Mouse (Mus musculus) layer of hippocampus, postnatal 10 days (tissue): Measurements from ENCODE around the gene Zzef1. TPM values are rescaled to one million over a fixed set of nuclear protein-coding genes. Genes with fewer than 3 reads are reported as not detected.

Experiments
- DNase-seq, 2 experiments: peaks; one replicate each; pipeline ENCODE4 v3.0.0; 2021; ENCODE audit warnings: low spot score in 2 of 2
- total RNA-seq, 2 experiments: library from RNA; stranded (reverse); gene quantifications; 2 replicates each; pipeline ENCODE4 v1.2.3; 2021

Gene Zzef1
- total RNA-seq, 2 experiments from 2014 or later = 47.4 to 52.0 TPM

- DNase-seq = no peak
Measured at GRCm38 (mm10) chr11:72805232-72805631, 9.2 kb downstream of the Zzef1 start.

- DNase-seq = peak; percentile 35 to 41
Measured at GRCm38 (mm10) chr11:72806556-72806955, 10.5 kb downstream of the Zzef1 start.

GRCm38 (mm10) chr11:72807992-72808391 lies 12.0 kb downstream of the Zzef1 start:
- no peak for DNase-seq

GRCm38 (mm10) chr11:72813687-72814086 lies 17.7 kb downstream of the Zzef1 start:
- DNase-seq = no peak

DNA sequence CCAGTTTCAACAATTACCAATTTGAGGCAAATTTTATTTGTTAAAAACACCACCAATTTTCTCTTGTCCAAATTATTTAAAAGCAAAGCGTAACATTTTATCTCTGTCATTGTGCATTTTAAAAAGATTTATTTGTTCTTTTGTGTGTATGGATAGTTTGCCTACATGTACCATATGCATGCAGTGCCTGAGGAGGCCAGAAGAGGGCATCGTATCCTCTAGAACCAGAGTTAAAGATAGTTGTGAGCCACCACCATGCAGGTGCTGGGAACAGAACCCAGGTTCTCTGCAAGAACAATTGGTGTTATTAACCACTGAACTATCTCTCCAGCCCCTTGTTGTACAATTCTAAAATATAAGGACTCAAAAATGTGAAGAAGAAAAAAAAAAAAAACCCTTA lies 18.2 kb downstream of the Zzef1 start:
- DNase-seq = no peak

GRCm38 (mm10) chr11:72816859-72817258 lies 20.8 kb downstream of the Zzef1 start:
- DNase-seq = no peak

- no peak for DNase-seq
Measured at GRCm38 (mm10) chr11:72818067-72818466, 22.0 kb downstream of the Zzef1 start.

GRCm38 (mm10) chr11:72821041-72821440 lies 25.0 kb downstream of the Zzef1 start:
- DNase-seq = no peak

- DNase-seq = no peak
Measured at GRCm38 (mm10) chr11:72829869-72830268, 33.8 kb downstream of the Zzef1 start.

GRCm38 (mm10) chr11:72842731-72843130 lies 46.7 kb downstream of the Zzef1 start:
- DNase-seq = no peak

DNA sequence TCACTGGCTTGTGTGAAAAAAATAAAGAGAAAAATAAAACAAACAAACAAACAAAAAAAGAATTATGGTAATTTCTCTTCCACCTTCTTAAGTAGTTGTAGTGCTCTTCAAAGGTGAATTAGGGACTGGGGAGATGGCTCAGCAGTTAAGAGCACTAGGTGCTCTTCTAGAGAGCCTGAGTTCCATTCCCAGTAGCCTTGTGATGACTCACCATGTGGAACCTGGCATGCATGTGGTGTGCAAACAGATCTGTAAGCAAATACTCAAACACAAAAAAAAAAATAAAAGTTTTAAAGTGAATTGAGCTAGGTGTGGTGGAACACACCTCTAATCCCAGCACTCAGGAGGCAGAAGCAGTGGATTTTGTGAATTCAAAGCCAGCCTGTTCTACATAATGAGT lies 47.5 kb downstream of the Zzef1 start:
- DNase-seq = no peak

DNA sequence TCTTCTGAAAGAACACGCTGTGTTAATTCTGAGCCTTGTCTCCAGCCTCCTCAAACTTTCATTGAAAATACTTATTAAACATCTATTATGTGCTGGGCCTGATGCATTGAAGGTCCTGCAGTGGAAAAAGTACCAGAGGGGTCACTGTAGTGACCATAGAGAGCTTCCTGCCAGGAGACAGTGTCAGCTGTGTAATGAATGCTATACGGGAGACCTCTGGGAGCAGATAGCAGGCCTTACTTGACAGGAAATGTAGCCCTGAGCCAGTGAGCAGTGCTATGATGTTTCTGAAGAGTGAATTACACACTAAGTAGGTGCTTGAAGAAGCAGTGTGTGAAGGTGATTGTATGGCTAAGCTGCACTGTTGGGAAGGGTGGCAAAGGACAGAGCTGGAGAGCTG lies 49.5 kb downstream of the Zzef1 start:
- no peak for DNase-seq

DNA sequence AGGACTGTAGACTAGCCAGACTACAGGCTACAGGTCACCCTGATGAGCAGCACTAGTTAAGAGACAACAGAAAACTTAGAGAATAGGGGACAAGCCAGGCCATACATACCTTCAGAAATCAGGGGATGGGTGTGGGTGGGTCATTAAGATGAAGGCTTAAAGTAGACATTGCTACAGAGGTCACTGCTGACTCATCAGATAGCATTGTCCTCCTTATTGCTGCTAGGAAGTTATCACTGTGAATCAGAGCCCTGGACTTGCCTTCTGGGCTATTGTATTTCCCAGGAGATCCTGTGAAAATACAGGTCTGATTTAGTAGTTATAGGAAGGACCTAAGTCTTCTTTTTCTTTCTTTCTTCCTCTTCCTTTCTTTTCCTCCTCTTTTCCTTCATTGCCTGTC lies 50.7 kb downstream of the Zzef1 start:
- no peak for DNase-seq

DNA sequence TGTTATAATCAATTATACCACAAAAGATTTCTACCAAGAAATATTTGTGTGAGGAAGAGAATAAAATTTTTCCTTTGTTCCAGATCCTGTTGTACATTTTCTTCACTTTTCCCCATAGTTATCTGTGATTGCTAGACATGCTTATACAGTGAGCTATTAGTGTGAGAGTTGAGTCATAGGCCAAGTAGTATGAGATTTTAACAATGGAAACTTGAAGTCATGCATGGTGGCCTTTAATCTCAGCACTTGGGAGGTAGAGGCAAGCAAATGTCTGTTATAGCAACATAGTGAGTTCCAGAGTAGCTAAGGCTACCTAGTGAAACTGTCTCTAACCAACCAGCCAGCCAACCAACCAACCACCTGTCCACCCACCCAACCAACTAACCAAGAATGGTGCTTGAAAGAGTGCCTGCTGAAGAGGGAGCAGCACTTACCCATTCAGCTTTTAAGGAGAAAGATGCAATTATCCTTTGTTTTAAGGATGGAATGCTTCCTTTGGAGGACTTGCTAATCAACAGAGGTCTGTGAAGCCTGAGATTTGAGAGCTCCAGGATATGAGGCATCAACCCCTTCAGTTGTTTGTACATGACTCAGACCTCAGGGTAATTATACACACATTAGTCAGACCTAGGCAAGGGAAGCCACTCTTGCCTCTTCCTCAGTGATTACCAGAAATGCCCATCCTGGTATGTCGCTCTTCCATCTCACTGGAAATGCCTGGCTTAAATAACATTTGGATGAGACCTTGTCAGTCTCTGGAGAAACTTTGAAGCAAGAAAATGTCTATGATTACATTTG lies 52.0 kb downstream of the Zzef1 start:
- no peak for DNase-seq

DNA sequence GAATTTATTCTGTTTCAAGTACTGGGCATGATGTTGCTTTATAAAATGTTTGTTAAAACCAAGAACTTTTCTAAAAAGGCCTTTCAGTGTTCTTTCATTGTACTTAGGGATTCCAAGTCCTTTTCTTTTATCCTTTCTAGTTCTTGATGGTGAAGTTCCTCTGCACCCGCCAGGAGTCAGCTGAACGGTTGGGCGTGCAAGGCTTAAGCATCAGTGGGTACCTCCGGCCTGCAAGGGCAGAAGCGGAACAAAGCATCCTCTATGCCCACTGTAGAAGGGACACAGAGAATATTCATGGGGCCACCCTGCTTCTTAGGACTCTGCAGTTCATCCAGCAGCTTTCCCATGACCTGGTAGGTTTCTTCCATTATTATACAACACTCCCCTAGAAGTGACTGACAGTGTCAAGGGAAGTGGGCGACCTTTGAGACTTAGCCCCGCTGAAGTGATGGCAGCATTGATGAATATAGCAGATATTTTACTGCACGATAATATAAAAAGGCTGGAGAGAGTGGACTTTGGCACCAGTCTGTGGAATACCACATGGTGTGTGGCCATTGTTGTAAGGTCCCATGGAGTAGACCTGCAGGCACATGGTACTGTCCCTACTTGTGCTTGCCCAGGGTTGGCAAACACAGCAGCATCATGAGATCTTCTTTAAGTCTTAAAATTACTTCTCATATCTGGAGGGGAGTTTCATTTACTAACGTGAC lies 54.5 kb downstream of the Zzef1 start:
- DNase-seq = no peak

- DNase-seq = no peak
Measured at GRCm38 (mm10) chr11:72851214-72851613, 55.2 kb downstream of the Zzef1 start.

DNA sequence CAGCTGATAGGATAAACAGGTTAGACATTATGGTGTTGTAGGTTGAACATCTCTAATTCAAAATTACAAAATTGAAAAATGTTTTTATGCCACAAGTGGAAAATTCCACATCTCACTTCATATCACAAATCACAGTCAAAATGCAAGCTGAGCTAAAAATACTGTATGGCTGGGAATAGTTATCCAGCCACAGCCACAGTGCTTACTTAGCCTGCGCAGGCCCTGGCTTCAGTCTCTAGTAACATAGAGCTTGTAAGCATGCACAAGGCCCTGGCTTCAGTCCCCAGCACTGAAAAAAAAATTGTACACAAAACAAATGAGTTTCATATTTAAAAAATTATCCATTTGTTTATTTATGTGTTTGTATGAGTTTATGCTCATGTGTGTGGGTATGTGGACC lies 56.1 kb downstream of the Zzef1 start:
- DNase-seq = no peak

DNA sequence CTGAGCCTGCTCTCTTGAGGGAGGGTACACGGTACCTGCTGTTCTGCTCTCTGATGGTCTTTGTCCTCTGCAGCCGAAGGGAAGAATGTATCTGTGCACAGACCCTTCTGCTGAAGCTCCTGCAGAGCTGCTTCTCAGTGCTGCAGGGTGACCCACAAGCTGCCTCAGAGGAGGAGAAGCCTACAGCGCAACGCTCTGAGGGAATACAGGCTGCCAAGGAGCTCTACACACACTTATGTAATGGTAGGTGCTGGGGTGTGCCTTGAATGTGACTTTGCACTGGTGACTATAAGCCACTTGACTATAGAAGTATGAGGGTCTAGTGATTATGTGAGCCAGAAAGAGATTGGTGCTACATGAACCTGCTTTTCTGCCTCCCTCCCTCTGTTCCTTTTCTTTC lies 57.1 kb downstream of the Zzef1 start:
- DNase-seq = no peak

- DNase-seq = no peak
Measured at GRCm38 (mm10) chr11:72854251-72854650, 58.2 kb downstream of the Zzef1 start.

GRCm38 (mm10) chr11:72856764-72857163 lies 60.7 kb downstream of the Zzef1 start:
- DNase-seq = no peak

- no peak for DNase-seq
Measured at GRCm38 (mm10) chr11:72861236-72861635, 65.2 kb downstream of the Zzef1 start.

DNA sequence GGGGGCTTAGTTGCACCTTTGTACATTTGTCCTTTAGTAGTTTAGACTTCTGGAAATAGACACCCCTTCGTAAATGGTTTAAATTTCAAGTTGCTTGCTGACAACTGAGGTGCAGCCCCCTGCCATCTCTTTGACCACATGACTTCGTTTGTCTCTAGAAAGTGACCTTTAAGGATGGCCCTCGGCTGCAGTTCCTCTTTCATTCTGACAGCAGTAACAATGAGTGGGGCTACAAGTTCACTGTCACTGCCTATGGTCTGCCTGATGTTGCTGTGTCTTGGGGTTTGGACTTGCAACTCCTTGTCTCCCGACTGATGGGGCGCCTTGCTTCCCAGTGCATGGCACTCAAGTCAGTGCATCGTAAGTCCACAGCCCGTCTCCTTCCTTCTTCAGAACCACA lies 70.4 kb downstream of the Zzef1 start:
- no peak for DNase-seq

GRCm38 (mm10) chr11:72872061-72872460 lies 76.0 kb downstream of the Zzef1 start:
- DNase-seq = no peak
